Mouse (Mus musculus) intestine, embryonic 14.5 days (tissue): ENCODE measurements around the gene Gm16253. TPM values are rescaled to one million over a fixed set of nuclear protein-coding genes. Genes with fewer than 3 reads are reported as not detected.

Experiments
- ATAC-seq: fragments of 200-750 bp; cut with Nextera tagmentation; replicated peaks from 2 replicates; pipeline ENCODE4 v1.8.0; 2017; ENCODE audit warnings: low read depth, moderate number of reproducible peaks, moderate TSS enrichment, moderate library complexity; ENCODE audit not compliant: low FRiP score, low TSS enrichment
- DNase-seq: peaks from one replicate; pipeline ENCODE4 v3.0.0-alpha.2; 2018; ENCODE audit warnings: low spot score
- H3K27ac ChIP-seq: fragments of 300-500 bp; sonication (generic); 2 replicates; pipeline ENCODE4 v1.5.1; 2014; ENCODE audit warnings: low read depth, mild to moderate bottlenecking, control low read depth
- H3K27me3 ChIP-seq: fragments of 300-500 bp; sonication (generic); replicated peaks from 2 replicates; pipeline ENCODE4 v1.6.1; 2014; ENCODE audit warnings: low read length, control low read depth; ENCODE audit not compliant: control insufficient read depth, insufficient read depth
- H3K36me3 ChIP-seq: fragments of 300-500 bp; sonication (generic); 2 replicates; pipeline ENCODE4 v1.6.1; 2014; ENCODE audit warnings: low read length, control low read depth; ENCODE audit not compliant: control insufficient read depth, insufficient read depth
- H3K4me1 ChIP-seq: fragments of 300-500 bp; sonication (generic); replicated peaks from 2 replicates; pipeline ENCODE4 v1.6.1; 2014; ENCODE audit warnings: low read length, control low read depth, mixed read lengths; ENCODE audit not compliant: control insufficient read depth, insufficient read depth
- H3K4me2 ChIP-seq: fragments of 300-500 bp; sonication (generic); 2 replicates; pipeline ENCODE4 v1.6.1; 2014; ENCODE audit warnings: low read length
- H3K4me3 ChIP-seq: fragments of 300-500 bp; sonication (generic); 2 replicates; pipeline ENCODE4 v1.5.1; 2014; ENCODE audit warnings: low read depth, low read length, control low read depth, mixed read lengths
- H3K9ac ChIP-seq: fragments of 300-500 bp; sonication (generic); 2 replicates; pipeline ENCODE4 v1.6.1; 2014; ENCODE audit warnings: mild to moderate bottlenecking, low read length
- H3K9me3 ChIP-seq: fragments of 300-500 bp; sonication (generic); 2 replicates; pipeline ENCODE4 v1.6.1; 2016; ENCODE audit warnings: low read length, control low read depth; ENCODE audit not compliant: control insufficient read depth
- WGBS: fragments of 180-500 bp; shearing (Covaris S2); extraction: QIAGEN DNeasy Blood & Tissue Kit; methylation state at CpG from one replicate; pipeline ENCODE4 v1.1.7; 2014; 5-methylcytosine and 5-hydroxymethylcytosine counted together
- polyA plus RNA-seq: library from polyadenylated mRNA; unstranded; fragments of >200 nt; fragmentation: Nextera tagmentation; extraction: Ambion mirVana; gene quantifications from 2 replicates; pipeline ENCODE4 v1.2.1, GENCODE M21; 2014

Gene Gm16253
- polyA plus RNA-seq, 1 experiment from 2014 or later: 0.37 TPM

DNA sequence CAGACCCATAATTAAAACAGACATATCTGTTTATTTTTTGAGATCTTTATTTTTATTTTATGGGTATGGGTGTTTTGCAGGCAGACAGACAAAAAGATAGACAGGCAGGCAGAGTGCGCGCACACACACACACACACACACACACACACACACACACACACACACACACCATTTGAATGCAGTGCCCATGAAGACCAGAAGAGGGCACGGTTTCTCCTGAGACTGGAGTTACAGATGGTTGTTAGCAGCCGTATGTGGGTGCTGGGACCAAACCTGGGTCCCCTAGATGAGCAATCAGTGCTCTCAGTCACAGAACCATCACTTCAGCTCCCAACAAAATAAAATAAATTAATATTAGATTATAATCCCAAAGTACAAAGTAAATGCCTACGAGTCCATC lies 6.6 kb downstream of the Gm16253 start:
- no peak overlapping the region for H3K4me3 ChIP-seq
- no peaks in the 10 kb centered on the region for H3K9me3 ChIP-seq
- H3K27ac ChIP-seq: no peak overlapping the region
- WGBS: 87% methylated on average over 5 of the region's 5 CpGs
- peaks cover 8% of the 10 kb centered on the region; the same call in 1 of the 2 replicates for H3K4me1 ChIP-seq
- H3K4me2 ChIP-seq: no peak overlapping the region
- DNase-seq (no peak), ATAC-seq (no peak)
- no peak overlapping the region for H3K9ac ChIP-seq
- H3K27me3 ChIP-seq: no peaks in the 10 kb centered on the region
- no peaks in the 10 kb centered on the region for H3K36me3 ChIP-seq

DNA sequence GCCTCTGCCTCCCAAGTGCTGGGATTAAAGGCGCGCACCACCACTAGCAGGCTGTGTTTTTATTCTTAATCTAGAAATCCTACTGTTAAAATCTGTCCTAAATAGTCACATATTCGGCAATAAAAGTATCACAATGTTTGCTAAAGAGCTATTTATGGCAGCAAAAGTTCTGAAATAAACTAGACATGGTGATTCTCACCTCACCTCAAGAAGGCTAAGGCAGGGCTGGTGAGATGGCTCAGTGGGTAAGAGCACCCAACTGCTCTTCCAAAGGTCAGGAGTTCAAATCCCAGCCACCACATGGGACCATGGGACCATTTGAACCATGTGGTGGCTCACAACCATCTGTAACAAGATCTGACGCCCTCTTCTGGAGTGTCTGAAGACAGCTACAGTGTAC lies 13.9 kb downstream of the Gm16253 start:
- H3K36me3 ChIP-seq: no peaks in the 10 kb centered on the region
- ATAC-seq: no peak
- peaks cover 10% of the 10 kb centered on the region; the same call in 1 of the 2 replicates for H3K4me1 ChIP-seq
- H3K9ac ChIP-seq: no peak overlapping the region
- H3K4me3 ChIP-seq: no peak overlapping the region
- H3K27me3 ChIP-seq: 0 out of 2 replicates have a peak, but pooled peaks cover 5% of the 10 kb centered on the region
- H3K27ac ChIP-seq: no peak overlapping the region
- no peaks in the 10 kb centered on the region for H3K9me3 ChIP-seq
- H3K4me2 ChIP-seq: no peak overlapping the region
- 79% methylated on average over 4 of the region's 4 CpGs for WGBS
- DNase-seq: no peak

DNA sequence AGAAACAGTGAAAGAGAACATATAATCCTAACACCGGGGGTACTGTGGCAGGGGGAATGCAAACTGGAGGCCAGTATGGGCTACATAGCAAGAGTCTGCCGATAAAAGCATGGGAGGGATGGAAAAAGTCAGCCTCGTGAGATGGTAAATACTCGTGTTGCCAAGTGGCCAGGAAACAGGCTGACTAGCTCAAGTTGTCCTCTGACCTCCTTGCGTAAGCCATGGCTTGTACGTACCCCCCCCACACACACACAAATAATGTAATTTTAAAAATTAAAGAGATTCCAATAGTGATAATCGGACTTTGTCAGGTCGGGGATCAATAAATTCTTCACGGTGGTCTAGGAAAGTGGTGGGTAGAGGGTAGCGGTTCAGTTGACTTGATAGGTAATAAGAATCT lies 16.6 kb downstream of the Gm16253 start:
- ATAC-seq: no peak
- Histone ChIP-seq H3K9ac (peak overlapping the region; percentile 72), H3K4me1 (peaks cover 28% of the 10 kb centered on the region), H3K27ac (peak overlapping the region; percentile 47; the same call in 1 of the 2 replicates), H3K27me3 (peaks cover 14% of the 10 kb centered on the region; the same call in 1 of the 2 replicates), H3K4me3 (peak overlapping the region; percentile 68), H3K4me2 (peak overlapping the region; percentile 75), H3K36me3 (no peaks in the 10 kb centered on the region), H3K9me3 (no peaks in the 10 kb centered on the region)
- WGBS: under 1% methylated on average over 10 of the region's 10 CpGs
- DNase-seq: no peak

DNA sequence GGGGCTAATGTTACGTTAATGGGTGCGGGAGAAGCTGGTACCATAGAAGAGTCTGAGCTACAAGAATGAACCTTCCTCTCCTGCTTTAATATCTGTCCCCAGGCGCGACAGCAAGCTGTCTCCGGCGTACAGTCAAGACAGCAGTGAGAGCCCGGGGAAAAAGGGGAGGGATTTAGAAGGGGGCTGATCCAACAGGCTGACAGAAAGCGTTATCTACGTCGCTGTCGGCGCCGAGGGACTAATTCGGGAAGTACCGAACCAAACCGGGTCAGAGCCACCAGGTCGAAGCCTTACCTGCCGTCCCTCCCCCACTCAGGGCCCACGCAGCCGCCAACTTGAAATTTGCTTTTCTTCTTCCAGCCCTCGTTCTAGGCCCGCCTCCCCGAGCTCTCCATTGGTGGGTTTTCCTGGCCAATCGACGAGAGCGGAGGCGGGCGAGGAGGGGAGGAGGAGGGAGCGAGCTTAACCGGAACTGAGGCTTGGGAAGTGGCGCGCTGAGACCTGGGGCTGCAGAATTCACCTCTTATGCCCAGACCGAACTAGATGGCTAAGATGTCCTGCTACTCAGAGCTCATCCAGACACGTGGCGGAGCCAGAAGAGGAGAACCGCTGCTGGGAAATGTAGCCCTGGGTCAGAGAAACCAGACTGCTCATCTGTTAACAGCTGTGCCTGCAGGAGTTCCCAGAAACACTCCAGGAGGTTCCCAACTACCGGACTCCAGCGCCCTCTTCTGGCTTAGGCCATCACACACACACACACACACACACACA lies 17.2 kb downstream of the Gm16253 start, which contains the start of gene Polr3gl:
Polr3gl (minus strand) TSS at position 392 of the 771 bp plus-strand sequence.
- Histone ChIP-seq H3K27me3 (peaks cover 18% of the 10 kb centered on the region; the same call in 1 of the 2 replicates), H3K9me3 (no peaks in the 10 kb centered on the region), H3K27ac (peak within 1 kb of the TSS; percentile 80), H3K36me3 (no peaks in the 10 kb centered on the region), H3K4me3 (peak within 1 kb of the TSS; percentile 68), H3K9ac (peak within 1 kb of the TSS; percentile 72), H3K4me1 (peaks cover 30% of the 10 kb centered on the region), H3K4me2 (peak within 1 kb of the TSS; percentile 75)
- DNase-seq: peak; percentile 95
- ATAC-seq: peak; percentile 83
- WGBS: under 1% methylated on average over 38 of the region's 38 CpGs

DNA sequence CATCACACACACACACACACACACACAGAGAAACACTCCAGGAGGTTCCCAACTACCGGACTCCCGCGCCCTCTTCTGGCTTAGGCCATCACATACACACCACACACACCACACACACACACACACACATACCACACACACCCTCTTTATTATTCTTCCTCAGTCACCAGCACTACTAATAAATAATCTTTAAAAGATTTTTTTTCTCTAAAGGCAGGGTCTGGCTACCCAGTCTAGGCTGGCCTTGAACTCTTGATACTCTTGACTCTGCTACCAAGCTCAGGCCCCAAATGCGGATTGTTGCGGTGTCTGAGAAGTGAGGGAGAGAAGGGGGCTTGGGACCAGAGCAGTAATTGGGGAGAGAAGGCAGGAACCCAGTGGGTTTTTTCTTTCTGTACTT lies 18.1 kb downstream of the Gm16253 start:
- Histone ChIP-seq H3K4me1 (peaks cover 30% of the 10 kb centered on the region), H3K9me3 (no peaks in the 10 kb centered on the region), H3K9ac (no peak overlapping the region), H3K4me3 (no peak overlapping the region), H3K27me3 (peaks cover 24% of the 10 kb centered on the region; the same call in 1 of the 2 replicates), H3K4me2 (no peak overlapping the region), H3K27ac (no peak overlapping the region), H3K36me3 (no peaks in the 10 kb centered on the region)
- 79% methylated on average over 5 of the region's 5 CpGs for WGBS
- ATAC-seq (no peak), DNase-seq (no peak)

DNA sequence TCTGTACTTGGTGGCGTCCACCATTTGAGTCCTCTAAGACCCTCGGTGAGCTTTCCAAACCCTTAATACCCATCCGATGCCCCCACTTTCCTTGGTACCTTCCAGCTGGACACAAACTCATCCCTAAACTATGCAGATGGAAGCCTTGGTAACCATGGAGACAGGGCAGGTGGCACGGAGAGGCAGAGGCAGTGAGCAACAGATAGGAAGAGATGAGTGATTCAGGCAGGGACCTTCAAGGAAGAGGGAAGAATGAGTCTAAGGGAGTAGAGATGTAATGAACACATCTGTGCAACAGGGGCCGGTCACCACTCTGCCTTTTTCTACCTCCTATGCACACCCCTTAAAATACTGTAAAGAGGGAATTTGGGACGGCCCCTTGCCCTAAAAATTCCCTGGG lies 18.9 kb downstream of the Gm16253 start:
- H3K4me3 ChIP-seq: peak overlapping the region; percentile 48; the same call in 1 of the 2 replicates
- H3K36me3 ChIP-seq: no peaks in the 10 kb centered on the region
- H3K4me1 ChIP-seq: peaks cover 37% of the 10 kb centered on the region
- H3K9me3 ChIP-seq: no peaks in the 10 kb centered on the region
- ATAC-seq (no peak), DNase-seq (no peak)
- no peak overlapping the region for H3K9ac ChIP-seq
- WGBS: 25% methylated on average over 6 of the region's 6 CpGs
- peaks cover 24% of the 10 kb centered on the region; the same call in 1 of the 2 replicates for H3K27me3 ChIP-seq
- no peak overlapping the region for H3K27ac ChIP-seq
- H3K4me2 ChIP-seq: peak overlapping the region; percentile 96

DNA sequence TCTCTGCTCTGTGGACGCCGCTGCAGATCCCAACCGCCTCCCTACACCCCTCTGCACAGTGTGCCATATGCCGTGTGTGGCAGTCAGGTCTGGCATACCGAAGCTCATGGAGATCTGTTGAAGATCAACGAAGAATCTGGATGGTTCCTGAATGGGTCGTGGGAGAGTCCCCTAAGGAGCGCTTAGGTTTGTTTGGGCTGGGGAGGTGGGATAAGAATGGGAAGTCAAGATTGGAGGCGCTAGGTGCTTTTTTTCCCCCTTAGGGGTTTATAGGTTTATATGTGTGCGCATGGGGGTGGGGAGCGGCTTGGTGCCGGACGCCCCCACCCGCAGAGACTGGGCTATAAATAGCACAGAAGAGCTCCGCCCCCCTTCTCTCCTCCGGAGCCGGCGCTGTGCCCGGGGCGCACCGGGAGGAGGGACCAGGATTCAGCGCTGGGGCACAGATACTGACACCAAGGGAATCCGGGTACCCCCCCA lies 19.5 kb downstream of the Gm16253 start, which contains the start of gene Ankrd34a:
Ankrd34a (plus strand) TSS at position 409 of the 480 bp plus-strand sequence.
- 1% methylated on average over 19 of the region's 23 CpGs for WGBS
- peak within 1 kb of the TSS; percentile 50 for H3K9ac ChIP-seq
- H3K9me3 ChIP-seq: no peaks in the 10 kb centered on the region
- ATAC-seq (no peak), DNase-seq (no peak)
- peaks cover 24% of the 10 kb centered on the region; the same call in 1 of the 2 replicates for H3K27me3 ChIP-seq
- H3K27ac ChIP-seq: peak within 1 kb of the TSS; percentile 47; the same call in 1 of the 2 replicates
- H3K36me3 ChIP-seq: no peaks in the 10 kb centered on the region
- H3K4me1 ChIP-seq: peaks cover 37% of the 10 kb centered on the region
- H3K4me3 ChIP-seq: peak within 1 kb of the TSS; percentile 48
- peak within 1 kb of the TSS; percentile 96 for H3K4me2 ChIP-seq

DNA sequence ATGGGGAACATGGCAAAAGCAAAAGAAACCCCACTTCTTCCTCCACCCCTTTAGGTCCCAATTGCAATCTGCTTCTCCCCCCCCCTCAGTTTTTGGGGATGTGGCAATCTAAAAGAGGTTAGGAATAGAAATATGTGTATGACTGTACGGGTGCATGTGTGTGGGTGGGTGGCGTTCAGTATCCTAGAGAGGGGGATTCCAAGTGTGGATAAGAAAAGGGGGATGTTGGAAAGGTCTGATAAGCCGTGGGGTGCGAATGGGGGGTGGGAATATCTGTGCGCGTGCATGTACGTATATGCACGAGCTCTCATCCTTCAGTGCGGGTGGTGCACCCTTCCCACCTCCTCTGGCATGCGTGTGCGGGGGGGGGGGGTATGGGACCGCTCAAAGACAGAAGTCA lies 20.1 kb downstream of the Gm16253 start:
- Histone ChIP-seq H3K9ac (peak overlapping the region; percentile 50), H3K4me2 (peak overlapping the region; percentile 96), H3K9me3 (no peaks in the 10 kb centered on the region), H3K36me3 (no peaks in the 10 kb centered on the region), H3K27me3 (peaks cover 24% of the 10 kb centered on the region; the same call in 1 of the 2 replicates), H3K4me1 (peaks cover 37% of the 10 kb centered on the region), H3K27ac (no peak overlapping the region), H3K4me3 (peak overlapping the region; percentile 48)
- DNase-seq (no peak), ATAC-seq (no peak)
- 2% methylated on average over 11 of the region's 12 CpGs for WGBS
